Mouse (Mus musculus) spleen, adult 2 months (tissue): ENCODE data around the gene Erf. TPM values are rescaled to one million over a fixed set of nuclear protein-coding genes. Genes with fewer than 3 reads are reported as not detected.
A peak's percentile ranks its signal among the peaks of the same experiment; 100 is the strongest.

ENCODE experiments used
- DNase-seq, 2 experiments: peaks; one replicate each; pipeline versions ENCODE4 v3.0.0 to v3.0.0-alpha.2; 2012 to 2021; ENCODE audit warnings: low spot score in 2 of 2, low read depth in 1 of 2
- H3K27ac ChIP-seq: fragments of 200-500 bp; 2 replicates; pipeline ENCODE4 v1.5.1; 2012; ENCODE audit warnings: low read length, inconsistent platforms; ENCODE audit not compliant: insufficient read depth
- H3K27me3 ChIP-seq: fragments of 200-500 bp; 2 replicates; pipeline ENCODE4 v1.6.1; 2012; ENCODE audit warnings: mild to moderate bottlenecking, moderate library complexity, low read length, inconsistent platforms; ENCODE audit not compliant: control insufficient read depth, insufficient read depth
- H3K36me3 ChIP-seq: fragments of 200-500 bp; 2 replicates; pipeline ENCODE4 v1.6.1; 2012; ENCODE audit warnings: mild to moderate bottlenecking, low read length, inconsistent platforms; ENCODE audit not compliant: control insufficient read depth, insufficient read depth
- H3K4me1 ChIP-seq: fragments of 200-500 bp; 2 replicates; pipeline ENCODE4 v1.6.1; 2011; ENCODE audit warnings: inconsistent platforms; ENCODE audit not compliant: control insufficient read depth, insufficient read depth, insufficient read length
- H3K4me3 ChIP-seq: fragments of 200-500 bp; 2 replicates; pipeline ENCODE4 v1.5.1; 2011; ENCODE audit warnings: mild to moderate bottlenecking, inconsistent platforms; ENCODE audit not compliant: insufficient read depth, insufficient read length; ENCODE audit errors: extremely low read depth
- CTCF ChIP-seq: fragments of 200-500 bp; IDR thresholded peaks from 2 replicates; pipeline ENCODE4 v1.5.1; 2011; ENCODE audit warnings: mild to moderate bottlenecking, inconsistent platforms; ENCODE audit not compliant: insufficient read depth, insufficient read length, insufficient replicate concordance; ENCODE audit errors: extremely low read depth
- POLR2A ChIP-seq: fragments of 200-500 bp; IDR thresholded peaks from 2 replicates; pipeline ENCODE4 v1.6.1; 2011; ENCODE audit warnings: low read depth, low read length, inconsistent platforms
- WGBS: fragments of 180-500 bp; shearing (Covaris S2); methylation state at CpG from one replicate; pipeline ENCODE4 v1.1.7; 2018; 5-methylcytosine and 5-hydroxymethylcytosine counted together
- polyA plus RNA-seq: library from polyadenylated mRNA; depleted of rRNA; stranded (reverse); fragments of >200 nt; gene quantifications from 2 replicates; pipeline ENCODE4 v1.2.3, GENCODE M21; 2012

Gene Erf
- polyA plus RNA-seq, 1 experiment: 17.2 TPM

GRCm38 (mm10) chr7:25217653-25218395 lies 32.7 kb downstream of the Erf start:
- Histone ChIP-seq H3K4me3 (no peak overlapping the region; the same call in 1 of the 2 replicates), H3K27me3 (no peaks in the 10 kb centered on the region), H3K4me1 (peaks cover 22% of the 10 kb centered on the region; the same call in 1 of the 2 replicates), H3K27ac (peak overlapping the region; percentile 13; the same call in 1 of the 2 replicates), H3K36me3 (0 out of 2 replicates have a peak, but pooled peaks cover 3% of the 10 kb centered on the region)
- 29% methylated on average over 12 of the region's 12 CpGs for WGBS
- DNase-seq: no peak
- no peak for TF ChIP-seq CTCF
- TF ChIP-seq POLR2A: no peak

DNA sequence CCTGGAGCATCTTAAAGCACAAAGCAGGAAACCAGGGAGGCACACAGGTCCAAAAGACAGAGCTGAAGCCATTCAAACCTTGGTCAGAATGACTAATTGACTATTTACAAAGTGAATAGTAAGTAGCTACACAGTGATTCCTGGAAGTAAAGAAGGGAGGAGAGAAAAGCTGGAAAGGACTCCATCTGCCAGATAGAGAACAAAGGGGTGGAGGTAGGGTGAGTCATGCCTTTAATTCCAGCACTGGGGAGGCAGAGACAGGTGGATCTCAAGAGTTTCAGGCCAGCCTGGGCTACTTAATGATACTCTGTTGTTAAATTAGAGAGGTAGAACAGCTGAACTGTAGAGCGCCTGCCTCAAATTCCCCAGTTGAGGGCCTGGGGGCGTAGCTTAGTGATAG lies 36.4 kb downstream of the Erf start:
- no peak for TF ChIP-seq POLR2A
- WGBS: 93% methylated on average over 2 of the region's 2 CpGs
- no peak for DNase-seq
- Histone ChIP-seq H3K4me3 (no peak overlapping the region), H3K36me3 (peaks cover 22% of the 10 kb centered on the region), H3K27me3 (no peaks in the 10 kb centered on the region), H3K27ac (no peak overlapping the region), H3K4me1 (peaks cover 20% of the 10 kb centered on the region; the same call in 1 of the 2 replicates)

GRCm38 (mm10) chr7:25213099-25213498 lies 37.5 kb downstream of the Erf start:
- 11% methylated on average over 3 of the region's 3 CpGs for WGBS
- DNase-seq: no peak
- H3K27me3 ChIP-seq: no peaks in the 10 kb centered on the region
- TF ChIP-seq CTCF: no peak
- TF ChIP-seq POLR2A: no peak
- H3K4me1 ChIP-seq: peaks cover 24% of the 10 kb centered on the region; the same call in 1 of the 2 replicates
- H3K36me3 ChIP-seq: peaks cover 24% of the 10 kb centered on the region
- no peak overlapping the region for H3K4me3 ChIP-seq
- H3K27ac ChIP-seq: peak overlapping the region; percentile 10; the same call in 1 of the 2 replicates

DNA sequence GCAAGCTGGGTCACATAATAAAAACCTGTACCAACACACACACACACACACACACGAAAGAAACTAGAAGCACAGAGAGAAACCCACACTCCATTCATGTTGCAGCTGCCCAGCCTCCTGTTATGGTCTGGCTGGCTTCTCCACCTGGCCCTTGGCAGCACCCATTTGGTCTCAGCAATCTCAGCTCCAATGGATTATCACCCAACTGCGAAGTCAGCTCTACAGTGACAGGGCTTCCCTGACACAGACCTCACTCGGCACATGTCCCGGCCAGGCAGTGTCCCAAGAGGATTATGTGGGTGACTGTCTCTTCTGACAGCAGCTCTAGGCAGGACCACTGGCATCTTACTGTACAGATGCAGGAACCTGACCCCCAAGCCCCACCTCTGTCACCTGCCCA lies 40.1 kb downstream of the Erf start:
- H3K4me1 ChIP-seq: peaks cover 28% of the 10 kb centered on the region; the same call in 1 of the 2 replicates
- TF ChIP-seq CTCF (no peak), POLR2A (no peak)
- no peak for DNase-seq
- WGBS: 61% methylated on average over 4 of the region's 4 CpGs
- H3K27me3 ChIP-seq: no peaks in the 10 kb centered on the region
- H3K36me3 ChIP-seq: peaks cover 24% of the 10 kb centered on the region
- H3K4me3 ChIP-seq: no peak overlapping the region
- H3K27ac ChIP-seq: no peak overlapping the region

DNA sequence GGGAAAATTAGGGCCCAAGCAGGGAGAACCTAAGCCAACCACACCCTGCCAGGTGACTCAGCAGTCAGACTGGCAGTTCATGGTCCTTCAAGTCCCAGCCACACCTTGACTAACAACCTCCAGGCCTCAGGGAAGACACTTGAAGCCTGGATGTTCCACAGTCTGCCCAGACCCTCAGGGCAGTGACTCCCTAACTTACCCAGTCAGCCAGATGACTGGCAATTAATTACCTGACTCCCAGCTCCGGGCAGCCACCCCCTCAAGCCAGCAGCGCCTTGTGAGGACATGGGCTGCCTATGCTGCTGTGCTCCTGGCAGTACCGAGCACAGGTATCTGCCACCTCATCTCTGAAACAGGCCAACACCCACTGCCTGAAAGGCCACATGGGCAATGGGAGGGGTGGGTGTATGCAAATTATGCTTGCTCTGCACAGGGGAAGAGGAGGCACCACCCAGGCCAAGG lies 41.4 kb downstream of the Erf start:
- Histone ChIP-seq H3K27ac (peak overlapping the region; percentile 78), H3K36me3 (peaks cover 22% of the 10 kb centered on the region), H3K27me3 (no peaks in the 10 kb centered on the region), H3K4me3 (peak overlapping the region; percentile 2; the same call in 1 of the 2 replicates), H3K4me1 (peaks cover 38% of the 10 kb centered on the region; the same call in 1 of the 2 replicates)
- TF ChIP-seq POLR2A: no peak
- no peak for TF ChIP-seq CTCF
- peak in 1 of 2 experiments; percentile 63 for DNase-seq
- 48% methylated on average over 3 of the region's 3 CpGs for WGBS

DNA sequence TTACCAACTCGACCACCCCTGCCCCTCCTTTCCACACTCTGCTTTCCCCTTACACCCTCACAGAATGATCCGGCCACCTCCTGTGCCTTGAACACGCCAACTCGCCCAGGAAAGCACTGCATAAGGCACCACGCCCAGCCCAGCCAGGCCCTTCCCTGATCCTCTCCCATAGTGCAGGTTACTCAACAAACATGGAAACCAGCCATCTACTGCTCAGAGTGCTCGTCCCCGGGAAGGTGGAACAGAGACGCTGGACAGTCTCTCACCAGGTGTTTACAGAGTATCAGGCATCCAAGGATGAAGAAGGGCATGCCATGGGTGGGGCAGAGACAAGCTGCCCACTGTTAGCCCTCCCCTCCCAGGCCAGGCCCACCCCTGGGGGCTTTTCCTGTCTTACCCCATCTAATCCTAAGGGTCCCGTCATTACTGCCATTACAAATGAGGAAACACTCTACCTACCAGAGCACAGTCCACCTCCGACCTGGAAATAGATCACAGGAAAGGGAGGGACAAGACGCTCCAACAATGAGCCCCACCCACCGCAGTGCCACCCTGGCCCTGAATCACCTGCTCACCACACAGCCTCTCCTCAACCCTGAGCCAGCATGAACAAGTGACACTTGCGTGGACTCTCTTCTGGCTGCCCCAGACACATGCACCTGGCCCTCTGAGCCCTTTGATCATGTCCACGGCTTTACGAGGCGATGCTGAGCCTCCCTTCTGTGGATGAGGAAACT lies 44.3 kb downstream of the Erf start:
- Histone ChIP-seq H3K4me3 (peak overlapping the region; percentile 50), H3K27me3 (no peaks in the 10 kb centered on the region), H3K36me3 (peaks cover 36% of the 10 kb centered on the region), H3K4me1 (peaks cover 47% of the 10 kb centered on the region), H3K27ac (peak overlapping the region; percentile 96)
- no peak for DNase-seq
- WGBS: 73% methylated on average over 16 of the region's 16 CpGs
- TF ChIP-seq CTCF (no peak), POLR2A (no peak)
